Mouse (Mus musculus) midbrain, embryonic 11.5 days (tissue): ENCODE measurements around the gene Crybb3. TPM values are rescaled to one million over a fixed set of nuclear protein-coding genes. Genes with fewer than 3 reads are reported as not detected.

Experiments
- ATAC-seq: fragments of 200-750 bp; cut with Nextera tagmentation; 2 replicates; pipeline ENCODE4 v1.8.0; 2017; ENCODE audit warnings: moderate TSS enrichment, moderate library complexity; ENCODE audit not compliant: low FRiP score
- DNase-seq: peaks from one replicate; pipeline ENCODE4 v3.0.0; 2015; ENCODE audit warnings: low spot score; ENCODE audit errors: missing footprints
- H3K27ac ChIP-seq: fragments of 300-500 bp; sonication (generic); 2 replicates; pipeline ENCODE4 v1.5.1; 2014; ENCODE audit warnings: low read depth, low read length
- H3K27me3 ChIP-seq: fragments of 300-500 bp; sonication (generic); 2 replicates; pipeline ENCODE4 v1.6.1; 2014; ENCODE audit warnings: mild to moderate bottlenecking, low read length, moderate library complexity, mixed read lengths; ENCODE audit not compliant: control insufficient read depth, insufficient read depth
- H3K36me3 ChIP-seq: fragments of 300-500 bp; sonication (generic); 2 replicates; pipeline ENCODE4 v1.6.1; 2014; ENCODE audit warnings: mild to moderate bottlenecking, low read length, moderate library complexity, mixed read lengths; ENCODE audit not compliant: control insufficient read depth, insufficient read depth
- H3K4me1 ChIP-seq: fragments of 300-500 bp; sonication (generic); 2 replicates; pipeline ENCODE4 v1.6.1; 2014; ENCODE audit warnings: low read length; ENCODE audit not compliant: control insufficient read depth, insufficient read depth
- H3K4me2 ChIP-seq: fragments of 300-500 bp; sonication (generic); 2 replicates; pipeline ENCODE4 v1.6.1; 2014; ENCODE audit warnings: mild to moderate bottlenecking, moderate library complexity
- H3K4me3 ChIP-seq: fragments of 300-500 bp; sonication (generic); 2 replicates; pipeline ENCODE4 v1.5.1; 2014; ENCODE audit warnings: low read depth, low read length
- H3K9ac ChIP-seq: fragments of 300-500 bp; sonication (generic); 2 replicates; pipeline ENCODE4 v1.6.1; 2014; ENCODE audit warnings: low read length
- H3K9me3 ChIP-seq: fragments of 300-500 bp; sonication (generic); 2 replicates; pipeline ENCODE4 v1.6.1; 2016; ENCODE audit warnings: low read length; ENCODE audit not compliant: control insufficient read depth
- WGBS: fragments of 180-500 bp; shearing (Covaris S2); extraction: QIAGEN DNeasy Blood & Tissue Kit; methylation state at CpG from one replicate; pipeline ENCODE4 v1.1.7; 2014; 5-methylcytosine and 5-hydroxymethylcytosine counted together
- polyA plus RNA-seq: library from polyadenylated mRNA; unstranded; fragments of >200 nt; fragmentation: Nextera tagmentation; extraction: Ambion mirVana; gene quantifications from 2 replicates; pipeline ENCODE4 v1.2.1, GENCODE M21; 2014

Crybb3 gene
- polyA plus RNA-seq, 1 experiment from 2014 or later = 0.18 TPM

DNA sequence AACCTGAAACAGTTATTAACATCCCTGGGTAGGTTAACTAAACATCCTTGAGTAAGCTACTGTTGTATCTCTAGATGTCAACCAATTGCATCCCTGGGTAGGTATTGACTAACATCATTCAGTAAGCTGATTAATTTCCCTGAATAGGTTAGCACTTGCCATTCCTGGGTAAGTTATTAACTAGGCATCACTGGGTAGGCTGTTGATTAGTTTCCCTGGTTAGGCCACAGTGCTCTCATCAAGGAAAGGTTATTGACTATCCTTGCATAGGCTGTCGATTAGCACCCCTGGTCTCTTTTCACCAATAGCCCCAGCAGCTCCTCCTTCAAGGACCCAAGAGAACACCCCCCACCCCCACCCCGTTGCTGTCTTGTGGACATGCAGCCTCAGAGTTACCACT is 4.5 kb upstream of the Crybb3 start:
- no peak overlapping the region for H3K27ac ChIP-seq
- no peak overlapping the region for H3K4me2 ChIP-seq
- 70% methylated on average over 2 of the region's 2 CpGs for WGBS
- H3K4me1 ChIP-seq = no peaks in the 10 kb centered on the region; the same call in 1 of the 2 replicates
- ATAC-seq (no peak), DNase-seq (no peak)
- no peaks in the 10 kb centered on the region for H3K36me3 ChIP-seq
- H3K9ac ChIP-seq = no peak overlapping the region
- H3K27me3 ChIP-seq = no peaks in the 10 kb centered on the region
- H3K4me3 ChIP-seq = no peak overlapping the region
- no peaks in the 10 kb centered on the region for H3K9me3 ChIP-seq

DNA sequence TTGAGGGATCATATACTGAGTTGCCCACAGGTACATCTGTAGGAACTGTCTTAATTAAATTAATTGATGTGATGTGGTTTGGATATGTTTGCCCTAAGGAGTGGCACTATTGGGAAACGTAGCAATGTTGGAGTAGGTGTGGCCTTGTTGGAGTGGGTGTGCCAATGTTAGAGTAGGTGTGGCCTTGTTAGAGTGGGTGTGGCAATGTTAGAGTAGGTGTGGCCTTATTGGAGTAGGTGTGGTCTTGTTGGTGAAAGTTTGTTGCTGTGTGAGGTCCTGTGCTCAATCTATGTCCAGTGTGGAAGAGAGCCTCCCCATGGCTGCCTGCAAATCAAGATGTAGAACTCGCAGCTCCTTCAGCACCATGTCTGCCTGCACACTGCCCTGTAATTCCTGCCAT is 2.9 kb upstream of the Crybb3 start:
- Histone ChIP-seq H3K4me1 (no peaks in the 10 kb centered on the region; the same call in 1 of the 2 replicates), H3K27ac (no peak overlapping the region), H3K9ac (no peak overlapping the region), H3K36me3 (no peaks in the 10 kb centered on the region), H3K4me2 (no peak overlapping the region), H3K9me3 (no peaks in the 10 kb centered on the region), H3K27me3 (no peaks in the 10 kb centered on the region), H3K4me3 (no peak overlapping the region)
- DNase-seq = no peak
- 78% methylated on average over 2 of the region's 2 CpGs for WGBS
- ATAC-seq = no peak

GRCm38 (mm10) chr5:113082356-113083168 is 1.2 kb upstream of the Crybb3 start:
- WGBS = 76% methylated on average over 19 of the region's 19 CpGs
- Histone ChIP-seq H3K27ac (no peak overlapping the region), H3K9ac (no peak overlapping the region), H3K9me3 (no peaks in the 10 kb centered on the region), H3K4me1 (no peaks in the 10 kb centered on the region; the same call in 1 of the 2 replicates), H3K4me2 (no peak overlapping the region), H3K36me3 (no peaks in the 10 kb centered on the region), H3K4me3 (no peak overlapping the region), H3K27me3 (no peaks in the 10 kb centered on the region)
- DNase-seq (no peak), ATAC-seq (no peak)

DNA sequence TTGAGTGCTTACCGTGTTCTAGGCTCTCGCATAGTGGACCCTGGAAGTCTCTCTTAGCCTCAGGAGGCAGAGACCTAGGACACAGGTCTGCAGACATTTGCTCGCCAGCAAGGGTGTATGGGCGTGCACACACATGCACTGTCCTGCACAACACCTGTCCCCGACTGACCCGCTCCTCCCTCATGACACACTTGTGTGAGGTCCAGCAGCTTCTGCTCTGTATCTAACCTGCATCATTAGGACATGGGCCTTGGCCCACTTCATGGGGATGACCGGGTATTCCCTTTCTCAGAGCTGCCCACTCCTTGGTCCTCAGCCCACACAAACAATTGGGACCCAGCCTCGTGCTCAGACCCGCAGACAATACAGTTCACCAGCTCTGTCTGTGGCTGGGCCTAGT is 364 bp downstream of the Crybb3 start:
- no peak for DNase-seq
- no peak overlapping the region for H3K27ac ChIP-seq
- no peaks in the 10 kb centered on the region for H3K27me3 ChIP-seq
- H3K36me3 ChIP-seq = no peaks in the 10 kb centered on the region
- no peak overlapping the region for H3K4me2 ChIP-seq
- WGBS = 90% methylated on average over 9 of the region's 9 CpGs
- H3K9ac ChIP-seq = no peak overlapping the region
- no peaks in the 10 kb centered on the region for H3K9me3 ChIP-seq
- ATAC-seq = no peak
- H3K4me3 ChIP-seq = no peak overlapping the region
- no peaks in the 10 kb centered on the region; the same call in 1 of the 2 replicates for H3K4me1 ChIP-seq

DNA sequence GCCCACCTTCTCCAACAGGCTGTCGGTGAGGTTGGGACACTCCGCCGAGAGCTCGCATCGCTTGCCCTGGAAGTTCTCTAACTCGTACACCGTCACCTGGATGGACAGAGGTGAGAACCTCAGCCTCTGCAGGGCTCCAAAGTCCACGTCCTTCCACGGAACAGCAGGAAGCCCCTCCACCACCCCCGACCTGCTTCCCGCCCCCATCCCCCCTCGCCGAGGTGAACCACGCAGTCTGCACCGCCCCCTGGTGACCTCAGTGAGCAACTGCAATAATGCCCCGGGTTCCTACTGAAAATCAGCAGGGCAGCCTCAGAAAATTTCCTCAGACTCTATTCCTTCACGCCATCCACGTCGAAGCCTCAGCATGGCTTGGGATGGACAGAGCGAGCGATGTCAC is 1.6 kb downstream of the Crybb3 start:
- Histone ChIP-seq H3K4me1 (no peaks in the 10 kb centered on the region; the same call in 1 of the 2 replicates), H3K36me3 (no peaks in the 10 kb centered on the region), H3K9ac (no peak overlapping the region), H3K27ac (no peak overlapping the region), H3K4me3 (no peak overlapping the region), H3K27me3 (no peaks in the 10 kb centered on the region), H3K4me2 (peak overlapping the region; percentile 27; the same call in 1 of the 2 replicates), H3K9me3 (no peaks in the 10 kb centered on the region)
- no peak for ATAC-seq
- WGBS = 18% methylated on average over 21 of the region's 21 CpGs
- peak; percentile 92 for DNase-seq

- no peak overlapping the region for H3K27ac ChIP-seq
- H3K4me1 ChIP-seq = no peaks in the 10 kb centered on the region; the same call in 1 of the 2 replicates
- ATAC-seq (no peak), DNase-seq (no peak)
- H3K36me3 ChIP-seq = no peaks in the 10 kb centered on the region
- H3K27me3 ChIP-seq = no peaks in the 10 kb centered on the region
- no peaks in the 10 kb centered on the region for H3K9me3 ChIP-seq
- WGBS = 65% methylated on average over 5 of the region's 5 CpGs
- H3K4me3 ChIP-seq = no peak overlapping the region
- no peak overlapping the region for H3K9ac ChIP-seq
- H3K4me2 ChIP-seq = no peak overlapping the region
Measured at GRCm38 (mm10) chr5:113078686-113079085, 2.7 kb downstream of the Crybb3 start.

GRCm38 (mm10) chr5:113070017-113070416 is 11.4 kb downstream of the Crybb3 start, which contains the start of gene Crybb2:
Gene Crybb2, minus strand, starts transcription at chr5:113070117.
- no peak for ATAC-seq
- Histone ChIP-seq H3K27me3 (no peaks in the 10 kb centered on the region), H3K27ac (no peak within 1 kb of the TSS), H3K9ac (no peak within 1 kb of the TSS), H3K9me3 (no peaks in the 10 kb centered on the region), H3K4me1 (no peaks in the 10 kb centered on the region), H3K4me2 (no peak within 1 kb of the TSS), H3K4me3 (no peak within 1 kb of the TSS), H3K36me3 (no peaks in the 10 kb centered on the region)
- DNase-seq = no peak

DNA sequence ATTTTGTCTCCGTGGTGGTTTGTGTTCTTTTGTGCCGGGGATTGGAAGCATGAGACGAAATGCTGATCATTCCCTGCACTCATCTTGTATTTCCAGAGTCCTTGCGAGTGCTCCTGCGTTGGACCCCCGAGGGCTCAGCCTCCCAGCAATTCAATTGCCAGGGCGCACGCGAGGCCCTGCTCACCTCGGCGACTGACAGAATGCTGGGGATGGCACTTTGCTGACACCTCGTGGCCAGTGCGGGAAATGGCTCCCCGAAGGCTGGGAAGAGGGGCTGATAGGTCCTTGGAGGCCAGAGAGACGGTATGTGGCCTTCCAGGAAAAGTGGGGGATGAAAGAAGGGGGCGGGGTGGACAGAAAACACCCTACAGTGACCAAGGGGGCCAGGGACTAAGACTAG is 27.1 kb downstream of the Crybb3 start:
- Histone ChIP-seq H3K4me2 (no peak overlapping the region), H3K36me3 (no peaks in the 10 kb centered on the region), H3K9me3 (no peaks in the 10 kb centered on the region), H3K9ac (no peak overlapping the region), H3K4me1 (0 out of 2 replicates have a peak, but pooled peaks cover 2% of the 10 kb centered on the region), H3K4me3 (no peak overlapping the region), H3K27ac (no peak overlapping the region), H3K27me3 (no peaks in the 10 kb centered on the region)
- ATAC-seq = peak; percentile 50; the same call in 1 of the 2 replicates
- DNase-seq = peak; percentile 98
- 4% methylated on average over 16 of the region's 16 CpGs for WGBS

DNA sequence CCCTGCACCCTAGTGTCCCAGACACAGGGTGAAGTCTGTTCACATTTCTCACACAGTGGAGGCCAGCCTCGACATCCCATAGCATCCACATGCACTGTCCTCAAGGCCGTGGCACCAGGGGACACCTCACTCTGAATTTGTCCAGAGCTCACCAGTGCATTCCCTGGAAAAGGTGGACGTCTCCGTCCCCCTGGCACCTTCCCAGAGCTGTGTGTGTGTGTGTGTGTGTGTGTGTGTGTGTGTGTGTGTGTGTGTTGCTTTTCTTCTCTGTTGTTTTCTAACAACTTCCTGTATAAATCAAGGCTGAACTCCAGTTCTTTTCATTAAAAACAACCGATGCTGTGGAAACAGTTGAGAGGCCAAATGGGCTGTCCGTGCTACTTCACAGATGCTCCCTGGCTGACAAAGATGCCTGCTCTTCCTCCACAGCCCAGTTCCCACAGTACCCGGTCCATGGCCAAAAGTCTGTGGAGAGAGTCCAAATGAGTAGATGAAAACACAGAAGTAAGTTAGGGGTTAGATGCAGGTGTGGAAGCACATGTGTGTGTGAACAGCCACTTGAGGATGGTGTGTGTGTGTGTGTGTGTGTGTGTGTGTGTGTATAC is 30.7 kb downstream of the Crybb3 start:
- DNase-seq (no peak), ATAC-seq (no peak)
- Histone ChIP-seq H3K9me3 (no peaks in the 10 kb centered on the region), H3K4me1 (0 out of 2 replicates have a peak, but pooled peaks cover 2% of the 10 kb centered on the region), H3K27ac (no peak overlapping the region), H3K4me3 (no peak overlapping the region), H3K27me3 (no peaks in the 10 kb centered on the region), H3K36me3 (no peaks in the 10 kb centered on the region), H3K9ac (no peak overlapping the region), H3K4me2 (no peak overlapping the region)
- 80% methylated on average over 7 of the region's 7 CpGs for WGBS
